Mouse (Mus musculus): ENCODE data around the gene Stub1. TPM values are rescaled to one million over a fixed set of nuclear protein-coding genes. Genes with fewer than 3 reads are reported as not detected.
A peak's percentile ranks its signal among the peaks of the same experiment; 100 is the strongest.
"Not testable (repeated sequence)": the region's sequence is repeated elsewhere in the genome, so short reads cannot be mapped to it uniquely, and the experiment has no call there.

Stub1 gene
- polyA plus RNA-seq, 1 experiment from 2014 or later: 367 TPM

GRCm38 (mm10) chr17:25874148-25874720 is 41.0 kb upstream of the Stub1 start:
- no peak for DNase-seq
- Histone ChIP-seq H3K4me2 (peak overlapping the region; percentile 94), H3K9ac (peak overlapping the region; percentile 58), H3K4me3 (ENCODE audit: low read depth, low read length) (peak overlapping the region; percentile 76), H3K36me3 (ENCODE audit: insufficient read depth) (peaks cover 17% of the 10 kb centered on the region), H3K9me3 (ENCODE audit: low read depth, low read length) (no peaks in the 10 kb centered on the region), H3K27me3 (ENCODE audit: insufficient read depth, low read length) (no peaks in the 10 kb centered on the region), H3K27ac (ENCODE audit: low read depth) (peak overlapping the region; percentile 91), H3K4me1 (ENCODE audit: insufficient read depth) (peaks cover 12% of the 10 kb centered on the region; the same call in 1 of the 2 replicates)
- no peak for TF ChIP-seq CTCF (IDR thresholded peaks at IDR 0.05; ENCODE audit: low read depth)
- ATAC-seq (ENCODE audit: insufficient read depth): no peak
- 6% methylated on average over 14 of the region's 14 CpGs for WGBS

- DNase-seq (no peak), ATAC-seq (ENCODE audit: insufficient read depth) (no peak)
- no peaks in the 10 kb centered on the region for H3K9me3 ChIP-seq (ENCODE audit: low read depth, low read length)
- peaks cover 15% of the 10 kb centered on the region; the same call in 1 of the 2 replicates for H3K4me1 ChIP-seq (ENCODE audit: insufficient read depth)
- peaks cover 11% of the 10 kb centered on the region; the same call in 1 of the 2 replicates for H3K36me3 ChIP-seq (ENCODE audit: insufficient read depth)
- H3K9ac ChIP-seq: peak overlapping the region; percentile 58
- H3K4me3 ChIP-seq (ENCODE audit: low read depth, low read length): peak overlapping the region; percentile 76; the same call in 1 of the 2 replicates
- H3K4me2 ChIP-seq: peak overlapping the region; percentile 94
- H3K27ac ChIP-seq (ENCODE audit: low read depth): no peak overlapping the region
- WGBS: 58% methylated on average over 11 of the region's 11 CpGs
- TF ChIP-seq CTCF (IDR thresholded peaks at IDR 0.05; ENCODE audit: low read depth): no peak
- no peaks in the 10 kb centered on the region for H3K27me3 ChIP-seq (ENCODE audit: insufficient read depth, low read length)
Observed at GRCm38 (mm10) chr17:25873405-25874147, 40.4 kb upstream of the Stub1 start.

GRCm38 (mm10) chr17:25872676-25873075 is 39.5 kb upstream of the Stub1 start:
- no peak overlapping the region for H3K4me2 ChIP-seq
- no peak for ATAC-seq (ENCODE audit: insufficient read depth)
- 79% methylated on average over 3 of the region's 3 CpGs for WGBS

GRCm38 (mm10) chr17:25871566-25871965 is 38.4 kb upstream of the Stub1 start:
- peaks cover 15% of the 10 kb centered on the region; the same call in 1 of the 2 replicates for H3K4me1 ChIP-seq (ENCODE audit: insufficient read depth)
- H3K27me3 ChIP-seq (ENCODE audit: insufficient read depth, low read length); H3K9ac ChIP-seq; H3K4me3 ChIP-seq (ENCODE audit: low read depth, low read length); H3K27ac ChIP-seq (ENCODE audit: low read depth); DNase-seq; H3K36me3 ChIP-seq (ENCODE audit: insufficient read depth); ATAC-seq (ENCODE audit: insufficient read depth); H3K9me3 ChIP-seq (ENCODE audit: low read depth, low read length); H3K4me2 ChIP-seq: not testable (repeated sequence)

More at GRCm38 (mm10) chr17:25872676-25873075, 39.5 kb upstream of the Stub1 start:
- no peaks in the 10 kb centered on the region for H3K9me3 ChIP-seq (ENCODE audit: low read depth, low read length)
- peaks cover 15% of the 10 kb centered on the region; the same call in 1 of the 2 replicates for H3K4me1 ChIP-seq (ENCODE audit: insufficient read depth)
- H3K36me3 ChIP-seq (ENCODE audit: insufficient read depth): 0 out of 2 replicates have a peak, but pooled peaks cover 2% of the 10 kb centered on the region
- DNase-seq: no peak
- no peak overlapping the region for H3K9ac ChIP-seq
- no peak for TF ChIP-seq CTCF (IDR thresholded peaks at IDR 0.05; ENCODE audit: low read depth)
- no peak overlapping the region for H3K27ac ChIP-seq (ENCODE audit: low read depth)
- no peaks in the 10 kb centered on the region for H3K27me3 ChIP-seq (ENCODE audit: insufficient read depth, low read length)
- no peak overlapping the region for H3K4me3 ChIP-seq (ENCODE audit: low read depth, low read length)

GRCm38 (mm10) chr17:25869954-25870353 is 36.8 kb upstream of the Stub1 start:
- H3K9me3 ChIP-seq (ENCODE audit: low read depth, low read length): no peaks in the 10 kb centered on the region
- ATAC-seq (ENCODE audit: insufficient read depth) (no peak), DNase-seq (no peak)
- H3K36me3 ChIP-seq (ENCODE audit: insufficient read depth): no peaks in the 10 kb centered on the region
- H3K4me1 ChIP-seq (ENCODE audit: insufficient read depth): 0 out of 2 replicates have a peak, but pooled peaks cover 8% of the 10 kb centered on the region
- H3K27me3 ChIP-seq (ENCODE audit: insufficient read depth, low read length): no peaks in the 10 kb centered on the region
- no peak for TF ChIP-seq CTCF (IDR thresholded peaks at IDR 0.05; ENCODE audit: low read depth)
- no peak overlapping the region for H3K4me3 ChIP-seq (ENCODE audit: low read depth, low read length)
- H3K4me2 ChIP-seq: no peak overlapping the region
- no peak overlapping the region for H3K27ac ChIP-seq (ENCODE audit: low read depth)
- WGBS: 81% methylated on average over 2 of the region's 2 CpGs
- H3K9ac ChIP-seq: no peak overlapping the region

GRCm38 (mm10) chr17:25869498-25869897 is 36.3 kb upstream of the Stub1 start:
- DNase-seq (no peak), ATAC-seq (ENCODE audit: insufficient read depth) (no peak)
- Histone ChIP-seq H3K4me2 (no peak overlapping the region), H3K9me3 (ENCODE audit: low read depth, low read length) (no peaks in the 10 kb centered on the region), H3K9ac (no peak overlapping the region), H3K4me1 (ENCODE audit: insufficient read depth) (0 out of 2 replicates have a peak, but pooled peaks cover 8% of the 10 kb centered on the region), H3K4me3 (ENCODE audit: low read depth, low read length) (no peak overlapping the region), H3K36me3 (ENCODE audit: insufficient read depth) (no peaks in the 10 kb centered on the region), H3K27ac (ENCODE audit: low read depth) (no peak overlapping the region), H3K27me3 (ENCODE audit: insufficient read depth, low read length) (no peaks in the 10 kb centered on the region)
- TF ChIP-seq CTCF (IDR thresholded peaks at IDR 0.05; ENCODE audit: low read depth): no peak
- WGBS: 81% methylated on average over 8 of the region's 8 CpGs

DNA sequence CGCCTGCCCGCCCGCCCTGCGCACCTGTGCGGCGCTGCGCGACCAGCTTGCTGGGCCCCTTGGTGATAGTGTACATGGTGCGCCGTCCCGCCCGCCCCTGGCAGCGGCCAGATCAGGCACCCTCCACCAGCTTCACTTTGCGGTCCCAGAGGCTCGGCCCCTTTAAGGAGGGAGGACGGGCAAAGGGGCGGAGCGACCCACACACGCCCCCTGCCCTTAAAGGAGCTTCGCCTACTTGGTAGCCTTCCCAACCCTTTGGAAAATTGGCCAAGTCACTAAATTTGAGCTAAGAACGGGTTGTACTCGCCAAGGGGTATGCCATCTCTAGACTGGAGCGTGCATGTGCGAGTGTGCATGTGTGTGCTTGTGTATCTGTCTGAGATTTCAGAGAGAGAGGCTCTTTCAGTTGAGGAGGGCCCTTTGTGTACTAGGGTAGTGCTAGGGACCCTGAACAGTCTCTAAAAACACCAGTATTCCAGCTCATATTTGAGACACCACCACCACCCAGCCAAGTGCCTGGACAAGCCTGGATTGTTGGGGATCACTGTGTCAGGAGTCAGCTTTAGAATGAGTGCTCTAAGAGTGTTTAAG is 35.5 kb upstream of the Stub1 start, which contains the start of gene Mcrip2:
Mcrip2 (minus strand) TSS at position 164 of the 591 bp plus-strand sequence.
- Histone ChIP-seq H3K27ac (ENCODE audit: low read depth) (peak within 1 kb of the TSS; percentile 48; the same call in 1 of the 2 replicates), H3K9ac (peak within 1 kb of the TSS; percentile 56), H3K4me3 (ENCODE audit: low read depth, low read length) (peak within 1 kb of the TSS; percentile 80), H3K4me2 (peak within 1 kb of the TSS; percentile 98), H3K4me1 (ENCODE audit: insufficient read depth) (0 out of 2 replicates have a peak, but pooled peaks cover 3% of the 10 kb centered on the region), H3K9me3 (ENCODE audit: low read depth, low read length) (no peaks in the 10 kb centered on the region), H3K36me3 (ENCODE audit: insufficient read depth) (no peaks in the 10 kb centered on the region), H3K27me3 (ENCODE audit: insufficient read depth, low read length) (no peaks in the 10 kb centered on the region)
- under 1% methylated on average over 24 of the region's 24 CpGs for WGBS
- DNase-seq: peak; percentile 90
- peak; percentile 91 for ATAC-seq (ENCODE audit: insufficient read depth)
- peak; percentile 26; the same call in 1 of the 2 replicates for TF ChIP-seq CTCF (IDR thresholded peaks at IDR 0.05; ENCODE audit: low read depth)

Measured in lung, embryonic 14.5 days (tissue).